Mouse (Mus musculus): ENCODE measurements around the gene Cox10.

DNA sequence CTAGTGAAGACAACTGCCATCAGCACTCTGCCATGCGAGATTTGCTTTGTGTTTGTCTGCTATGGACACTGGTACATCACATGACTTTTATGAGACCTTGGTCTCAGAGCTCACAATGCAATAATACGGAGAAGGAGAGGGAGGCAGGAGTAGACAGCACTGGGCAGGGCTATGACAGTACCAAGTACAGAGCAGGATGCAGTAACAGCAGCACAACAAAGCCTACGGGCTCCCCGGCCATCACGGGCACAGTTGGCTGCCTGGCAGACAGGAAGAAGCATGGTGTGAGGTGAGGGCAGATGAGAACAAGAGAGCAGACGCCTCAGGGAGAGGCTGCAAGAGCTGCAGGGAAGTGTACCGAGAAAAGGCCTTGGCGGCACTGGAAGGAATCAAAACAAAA is 87.3 kb downstream of the Cox10 start:
- TF ChIP-seq CTCF (conservative IDR thresholded peaks at IDR 0.05 in 1 of 2, IDR thresholded peaks at IDR 0.05 in 1 of 2; ENCODE audit: low read depth in 2 of 2, low read length in 2 of 2) (no peak), CHD2 (IDR thresholded peaks at IDR 0.05; ENCODE audit: low read length) (no peak), RAD21 (IDR thresholded peaks at IDR 0.05; ENCODE audit: low read depth, low read length) (no peak), POLR2A (IDR thresholded peaks at IDR 0.05; ENCODE audit: low read depth, low read length) (no peak), EP300 (IDR thresholded peaks at IDR 0.05; ENCODE audit: low read length) (no peak), MAZ (IDR thresholded peaks at IDR 0.05; ENCODE audit: low read depth, low read length) (no peak), SIN3A (IDR thresholded peaks at IDR 0.05; ENCODE audit: low read length) (no peak), ELF1 (IDR thresholded peaks at IDR 0.05; ENCODE audit: low read depth, low read length) (no peak), MAX (IDR thresholded peaks at IDR 0.05; ENCODE audit: low read length) (no peak), RCOR1 (conservative IDR thresholded peaks at IDR 0.05; ENCODE audit: low read depth, low read length) (no peak), TCF12 (IDR thresholded peaks at IDR 0.05; ENCODE audit: low read depth, low read length) (no peak), MXI1 (IDR thresholded peaks at IDR 0.05; ENCODE audit: low read depth, low read length) (no peak), SMC3 (IDR thresholded peaks at IDR 0.05; ENCODE audit: low read depth, low read length) (no peak)

Measured in CH12.LX (cell line).